Mouse (Mus musculus) liver, adult 2 months (tissue): Measurements from ENCODE around the gene Lgals8. TPM values are rescaled to one million over a fixed set of nuclear protein-coding genes. Genes with fewer than 3 reads are reported as not detected.
A peak's percentile ranks its signal among the peaks of the same experiment; 100 is the strongest.

Experiments used
- DNase-seq: peaks from one replicate; pipeline ENCODE4 v3.0.0-alpha.2; 2011; ENCODE audit warnings: low read depth, low spot score; ENCODE audit errors: extremely low read depth
- H3K27ac ChIP-seq: fragments of 200-500 bp; replicated peaks from 2 replicates; pipeline ENCODE4 v1.5.1; 2012; ENCODE audit warnings: low read depth, mild to moderate bottlenecking, control low read depth, inconsistent platforms, low read length; ENCODE audit not compliant: insufficient read depth
- H3K27me3 ChIP-seq: fragments of 200-500 bp; 2 replicates; pipeline ENCODE4 v1.6.1; 2012; ENCODE audit warnings: mild to moderate bottlenecking, moderate library complexity, low read length, inconsistent platforms; ENCODE audit not compliant: control insufficient read depth, insufficient read depth
- H3K36me3 ChIP-seq: fragments of 200-500 bp; 2 replicates; pipeline ENCODE4 v1.6.1; 2012; ENCODE audit warnings: low read length, inconsistent platforms; ENCODE audit not compliant: control insufficient read depth, insufficient read depth
- H3K4me1 ChIP-seq: fragments of 200-500 bp; 2 replicates; pipeline ENCODE4 v1.6.1; 2011; ENCODE audit warnings: low read length; ENCODE audit not compliant: control insufficient read depth, insufficient read depth
- H3K4me3 ChIP-seq: fragments of 200-500 bp; 2 replicates; pipeline ENCODE4 v1.5.1; 2011; ENCODE audit warnings: low read depth, mild to moderate bottlenecking, control low read depth, low read length, moderate library complexity; ENCODE audit not compliant: insufficient read depth
- H3K79me2 ChIP-seq: fragments of 200-500 bp; 2 replicates; pipeline ENCODE4 v1.6.1; 2012; ENCODE audit warnings: inconsistent platforms, mild to moderate bottlenecking, low read length, moderate library complexity; ENCODE audit not compliant: control insufficient read depth, insufficient read depth
- H3K9ac ChIP-seq: fragments of 200-500 bp; 2 replicates; pipeline ENCODE4 v1.6.1; 2012; ENCODE audit warnings: low read depth, mild to moderate bottlenecking, control low read depth, inconsistent platforms, low read length
- CTCF ChIP-seq: fragments of 200-500 bp; IDR thresholded peaks from 2 replicates; pipeline ENCODE4 v1.5.1; 2011; ENCODE audit warnings: low read depth, low read length, control low read depth
- POLR2A ChIP-seq: fragments of 200-500 bp; IDR thresholded peaks from 2 replicates; pipeline ENCODE4 v1.6.1; 2011; ENCODE audit warnings: low read length, control low read depth; ENCODE audit not compliant: insufficient read depth; ENCODE audit errors: extremely low read depth
- WGBS: fragments of 180-500 bp; shearing (Covaris S2); methylation state at CpG from one replicate; pipeline ENCODE4 v1.1.7; 2018; 5-methylcytosine and 5-hydroxymethylcytosine counted together
- polyA plus RNA-seq: library from polyadenylated mRNA; depleted of rRNA; stranded (reverse); fragments of >200 nt; gene quantifications from 2 replicates; pipeline ENCODE4 v1.2.3, GENCODE M21; 2012
- total RNA-seq: library from RNA; depleted of rRNA; stranded (reverse); fragments of >200 nt; gene quantifications from 2 replicates; pipeline ENCODE4 v1.2.3, GENCODE M21; 2014

The Lgals8 gene
- total and polyA plus RNA-seq, 2 experiments = 51.6 to 180 TPM

DNA sequence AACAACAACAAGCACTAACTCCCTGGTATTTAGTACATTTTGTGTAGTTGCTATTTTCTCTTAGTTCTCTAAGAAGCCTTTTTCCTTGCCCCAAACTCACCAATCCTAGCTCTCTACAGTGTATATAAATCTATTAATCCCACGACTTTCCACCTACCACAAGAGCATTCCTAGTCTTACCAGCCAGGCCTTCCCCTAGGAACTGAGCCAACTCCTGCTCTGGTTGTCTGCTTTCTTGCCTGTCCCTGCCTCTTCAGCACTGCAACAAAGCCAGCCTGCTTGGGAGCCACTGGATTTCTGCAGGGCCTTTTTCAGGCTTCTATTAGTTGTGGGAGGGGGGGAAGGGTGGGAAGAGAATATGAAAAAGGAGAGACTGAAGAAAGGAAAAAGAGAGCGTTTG is 20.5 kb upstream of the Lgals8 start:
- Histone ChIP-seq H3K4me1 (no peaks in the 10 kb centered on the region), H3K27me3 (no peaks in the 10 kb centered on the region), H3K79me2 (no peaks in the 10 kb centered on the region), H3K27ac (no peak overlapping the region), H3K36me3 (no peaks in the 10 kb centered on the region), H3K9ac (no peak overlapping the region), H3K4me3 (no peak overlapping the region)
- DNase-seq = no peak
- 81% methylated on average over 2 of the region's 2 CpGs for WGBS
- TF ChIP-seq POLR2A (no peak), CTCF (no peak)

DNA sequence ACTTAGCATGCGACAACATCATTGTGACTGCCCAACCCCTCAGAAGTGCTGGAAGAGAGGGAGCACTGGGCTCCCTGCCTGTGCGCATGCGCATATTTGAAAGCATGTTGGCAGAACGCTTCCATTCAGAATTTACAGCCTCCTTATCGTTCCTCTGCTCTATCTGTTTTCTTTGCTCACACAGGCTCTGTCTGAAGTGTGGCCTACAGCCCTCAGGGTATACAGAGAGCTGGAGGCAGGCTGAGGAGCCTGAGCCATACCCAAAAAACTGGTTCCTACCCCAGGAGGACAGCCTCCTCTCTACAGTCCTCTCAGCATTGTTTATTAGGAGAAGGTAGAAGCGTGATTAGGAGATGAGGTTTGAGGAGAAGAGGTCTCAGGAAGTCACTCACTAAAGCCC is 15.1 kb upstream of the Lgals8 start:
- no peak overlapping the region for H3K27ac ChIP-seq
- WGBS = 89% methylated on average over 6 of the region's 6 CpGs
- no peaks in the 10 kb centered on the region for H3K27me3 ChIP-seq
- no peak overlapping the region for H3K4me3 ChIP-seq
- H3K9ac ChIP-seq = no peak overlapping the region
- no peak for DNase-seq
- TF ChIP-seq POLR2A (no peak), CTCF (no peak)
- H3K4me1 ChIP-seq = no peaks in the 10 kb centered on the region
- H3K36me3 ChIP-seq = no peaks in the 10 kb centered on the region
- H3K79me2 ChIP-seq = no peaks in the 10 kb centered on the region

GRCm38 (mm10) chr13:12478301-12478700 is 13.6 kb upstream of the Lgals8 start:
- no peak overlapping the region for H3K27ac ChIP-seq
- no peak for DNase-seq
- no peak overlapping the region for H3K9ac ChIP-seq
- no peaks in the 10 kb centered on the region for H3K4me1 ChIP-seq
- TF ChIP-seq POLR2A = no peak
- no peak for TF ChIP-seq CTCF
- no peak overlapping the region for H3K4me3 ChIP-seq
- WGBS = 79% methylated on average over 15 of the region's 15 CpGs
- no peaks in the 10 kb centered on the region for H3K27me3 ChIP-seq
- no peaks in the 10 kb centered on the region for H3K36me3 ChIP-seq
- no peaks in the 10 kb centered on the region for H3K79me2 ChIP-seq

GRCm38 (mm10) chr13:12476886-12477285 is 12.1 kb upstream of the Lgals8 start:
- TF ChIP-seq POLR2A (no peak), CTCF (no peak)
- Histone ChIP-seq H3K27me3 (no peaks in the 10 kb centered on the region), H3K4me3 (no peak overlapping the region), H3K27ac (no peak overlapping the region), H3K79me2 (no peaks in the 10 kb centered on the region), H3K4me1 (no peaks in the 10 kb centered on the region), H3K36me3 (no peaks in the 10 kb centered on the region), H3K9ac (no peak overlapping the region)
- WGBS = 85% methylated on average over 4 of the region's 4 CpGs
- no peak for DNase-seq

GRCm38 (mm10) chr13:12475239-12475638 is 10.5 kb upstream of the Lgals8 start:
- 86% methylated on average over 6 of the region's 6 CpGs for WGBS
- H3K79me2 ChIP-seq = no peaks in the 10 kb centered on the region
- H3K27ac ChIP-seq = no peak overlapping the region
- H3K4me1 ChIP-seq = no peaks in the 10 kb centered on the region
- no peak for DNase-seq
- no peak overlapping the region for H3K4me3 ChIP-seq
- no peak for TF ChIP-seq POLR2A
- H3K36me3 ChIP-seq = no peaks in the 10 kb centered on the region
- H3K9ac ChIP-seq = no peak overlapping the region
- no peaks in the 10 kb centered on the region for H3K27me3 ChIP-seq

DNA sequence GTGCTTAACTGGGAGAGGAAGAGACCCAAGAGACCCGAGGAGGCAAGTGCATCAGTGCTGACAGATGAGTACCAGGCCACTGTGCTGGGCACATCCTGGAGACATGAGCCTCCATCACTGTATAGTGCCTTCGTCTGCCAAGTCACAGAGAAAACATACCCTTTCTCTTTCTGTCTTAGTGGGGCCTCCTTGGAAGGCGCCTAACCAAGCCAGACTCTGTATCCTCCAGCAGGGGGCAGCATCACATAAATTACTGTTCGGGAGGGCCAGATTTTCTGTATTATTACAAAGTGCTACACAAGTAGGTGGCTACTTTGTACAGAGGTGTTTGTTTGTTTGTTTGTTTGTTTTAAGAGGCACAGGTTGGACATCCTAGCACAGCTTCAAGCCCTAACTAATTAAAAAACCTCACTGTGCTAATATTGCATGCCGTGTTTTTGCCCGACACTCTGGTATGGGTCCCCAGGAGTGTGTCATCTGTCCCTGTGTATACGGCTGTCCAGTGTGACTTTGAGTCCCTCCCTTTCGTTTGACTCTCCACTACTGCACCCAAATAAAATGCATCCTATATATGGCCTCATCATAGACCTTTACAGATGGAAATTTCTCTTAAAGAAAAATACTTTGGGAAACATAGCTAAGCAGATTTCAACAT is 9.1 kb upstream of the Lgals8 start:
- no peaks in the 10 kb centered on the region for H3K4me1 ChIP-seq
- DNase-seq = peak; percentile 43
- H3K79me2 ChIP-seq = no peaks in the 10 kb centered on the region
- no peaks in the 10 kb centered on the region for H3K36me3 ChIP-seq
- no peaks in the 10 kb centered on the region for H3K27me3 ChIP-seq
- TF ChIP-seq CTCF = peak; percentile 68
- no peak for TF ChIP-seq POLR2A
- no peak overlapping the region for H3K4me3 ChIP-seq
- H3K27ac ChIP-seq = no peak overlapping the region
- no peak overlapping the region for H3K9ac ChIP-seq
- WGBS = 39% methylated on average over 8 of the region's 8 CpGs
